Mouse (Mus musculus) stomach, postnatal 0 days (tissue): ENCODE data around the gene Dhcr24.

ENCODE experiments used
- CTCF ChIP-seq: IDR thresholded peaks from 2 replicates; pipeline ENCODE4 v1.5.1; 2016; ENCODE audit warnings: antibody characterized with exemption, low read depth, mild to moderate bottlenecking, moderate library complexity
- EP300 ChIP-seq: optimal IDR thresholded peaks from 2 replicates; pipeline ENCODE3; 2016; ENCODE audit warnings: antibody characterized with exemption

GRCm38 (mm10) chr4:106597741-106598140, 36.9 kb downstream of the Dhcr24 start:
- TF ChIP-seq EP300 (no peak), CTCF (no peak)
